Mouse (Mus musculus) 3134 (cell line): ENCODE data around the gene Snrpa1.
"Not testable (repeated sequence)": the region's sequence is repeated elsewhere in the genome, so short reads cannot be mapped to it uniquely, and the experiment has no call there.

Experiments
- DNase-seq: peaks from one replicate; pipeline ENCODE4 v3.0.0-alpha.2; 2011; ENCODE audit warnings: low spot score; ENCODE audit not compliant: insufficient read length; ENCODE audit errors: extremely low read depth

Snrpa1 gene

GRCm38 (mm10) chr7:66058703-66059102 is at the start of gene Snrpa1:
TSS of gene Snrpa1 (plus strand) at chr7:66059003.
- no peak for DNase-seq

GRCm38 (mm10) chr7:66010518-66010917 is 48.3 kb upstream of the Snrpa1 start:
- DNase-seq, result no peak

- no peak for DNase-seq
Measured at GRCm38 (mm10) chr7:66027747-66028146, 31.1 kb upstream of the Snrpa1 start.

- DNase-seq, result no peak
Measured at GRCm38 (mm10) chr7:66028766-66029512, 29.9 kb upstream of the Snrpa1 start.

GRCm38 (mm10) chr7:66036809-66037208 is 22.0 kb upstream of the Snrpa1 start:
- DNase-seq, result no peak

- DNase-seq, result no peak
Measured at GRCm38 (mm10) chr7:66038261-66038660, 20.5 kb upstream of the Snrpa1 start.

- DNase-seq, result no peak
Measured at GRCm38 (mm10) chr7:66038730-66039129, 20.1 kb upstream of the Snrpa1 start.

- no peak for DNase-seq
Measured at GRCm38 (mm10) chr7:66040026-66040814, 18.6 kb upstream of the Snrpa1 start.

GRCm38 (mm10) chr7:66043552-66044459 is 15.0 kb upstream of the Snrpa1 start, which contains the start of gene Gm45213:
TSS of gene Gm45213 (plus strand) at chr7:66043602.
- no peak for DNase-seq

GRCm38 (mm10) chr7:66044617-66045016 is 14.2 kb upstream of the Snrpa1 start:
- DNase-seq, result no peak

- DNase-seq, result no peak
Measured at GRCm38 (mm10) chr7:66046921-66047918, 11.6 kb upstream of the Snrpa1 start.

GRCm38 (mm10) chr7:66047975-66048374 is 10.8 kb upstream of the Snrpa1 start:
- DNase-seq, result no peak

GRCm38 (mm10) chr7:66048446-66049230 is 10.2 kb upstream of the Snrpa1 start:
- DNase-seq, result no peak

- DNase-seq, result no peak
Measured at GRCm38 (mm10) chr7:66053946-66054483, 4.8 kb upstream of the Snrpa1 start.

- DNase-seq, result not testable (repeated sequence)
Measured at GRCm38 (mm10) chr7:66055356-66055755, 3.4 kb upstream of the Snrpa1 start.

- DNase-seq, result peak; percentile 81
Measured at GRCm38 (mm10) chr7:66060066-66060956, 1.5 kb downstream of the Snrpa1 start.

GRCm38 (mm10) chr7:66061057-66061456 is 2.3 kb downstream of the Snrpa1 start:
- no peak for DNase-seq

- no peak for DNase-seq
Measured at GRCm38 (mm10) chr7:66076411-66076810, 17.6 kb downstream of the Snrpa1 start.
